Mouse (Mus musculus) retina, postnatal 7 days (tissue): Measurements from ENCODE around the gene Mrpl33.

ENCODE experiments used
- DNase-seq: peaks from one replicate; pipeline ENCODE4 v3.0.0-alpha.2; 2012; ENCODE audit warnings: low read depth, low spot score

Mrpl33 gene

GRCm38 (mm10) chr5:31697644-31698296 is 101.0 kb downstream of the Mrpl33 start, which contains the start of gene Babam2:
Gene Babam2 (plus strand): TSS chr5:31697684.
- DNase-seq = peak; percentile 85

- DNase-seq = peak; percentile 61
These were observed 101.6 kb downstream of the Mrpl33 start for GRCm38 (mm10) chr5:31698297-31698726.

- no peak for DNase-seq
These were observed 102.2 kb downstream of the Mrpl33 start for GRCm38 (mm10) chr5:31698931-31699330.

GRCm38 (mm10) chr5:31699397-31699796 is 102.7 kb downstream of the Mrpl33 start:
- DNase-seq = no peak

GRCm38 (mm10) chr5:31704971-31705370 is 108.2 kb downstream of the Mrpl33 start:
- DNase-seq = no peak

- DNase-seq = no peak
These were observed 110.1 kb downstream of the Mrpl33 start for GRCm38 (mm10) chr5:31706826-31707225.

GRCm38 (mm10) chr5:31709389-31709788 is 112.7 kb downstream of the Mrpl33 start:
- no peak for DNase-seq

GRCm38 (mm10) chr5:31713280-31713711 is 116.6 kb downstream of the Mrpl33 start:
- DNase-seq = no peak

- no peak for DNase-seq
These were observed 117.1 kb downstream of the Mrpl33 start for GRCm38 (mm10) chr5:31713841-31714264.
